ENCODE assay signal across 8 mouse cellular contexts in genomic region chr11:20531992-20532881, GRCm38 (mm10). TPM values are rescaled to one million over a fixed set of nuclear protein-coding genes. Genes with fewer than 3 reads are reported as not detected.
DNase-seq lines count a peak whose midpoint lies in the region; ATAC-seq and TF ChIP-seq lines count a peak whose summit lies in the region.

No protein-coding gene starts in this region.

- intact Hi-C loops in heart, postnatal 25 days (cut with DNase I): loop anchor here (5.0 kb wide), 1 partner anchor 75 kb away; no protein-coding TSS in a partner anchor

- TF ChIP-seq CTCF in G1E (IDR thresholded peaks at IDR 0.05; ENCODE audit: low read depth, low read length): no peak
- peak; percentile 29 for TF ChIP-seq CTCF in lung, postnatal 0 days (IDR thresholded peaks at IDR 0.05)
- TF ChIP-seq CTCF in olfactory bulb, adult 2 months (IDR thresholded peaks at IDR 0.05; ENCODE audit: insufficient read depth, low read depth, low read length): no peak

- H3K4me2 ChIP-seq in forebrain, embryonic 13.5 days: peak overlapping the region; percentile 85
- peak overlapping the region; percentile 94 for H3K4me2 ChIP-seq in lung, postnatal 0 days (replicated peaks; ENCODE audit: low read depth, low read length)

- peak overlapping the region; percentile 42 for H3K27ac ChIP-seq in brown adipose tissue, adult 24 weeks (replicated peaks; ENCODE audit: low read depth, low read length)
- H3K27ac ChIP-seq in forebrain, embryonic 13.5 days: no peak overlapping the region
- H3K27ac ChIP-seq in lung, postnatal 0 days (ENCODE audit: low read length): peak overlapping the region; percentile 82
- H3K27ac ChIP-seq in olfactory bulb, adult 2 months (ENCODE audit: insufficient read depth, low read depth, low read length): peak overlapping the region; percentile 77

- peaks cover 11% of the 10 kb centered on the region for H3K27me3 ChIP-seq in G1E (ENCODE audit: insufficient read depth, low read length)
- no peaks in the 10 kb centered on the region for H3K27me3 ChIP-seq in forebrain, embryonic 13.5 days
- H3K27me3 ChIP-seq in lung, postnatal 0 days (replicated peaks; ENCODE audit: insufficient read depth, low read length): no peaks in the 10 kb centered on the region

- TF ChIP-seq EP300 in lung, postnatal 0 days (IDR thresholded peaks at IDR 0.05): no peak

- H3K4me3 ChIP-seq in G1E (ENCODE audit: low read depth, low read length): peak overlapping the region; percentile 70
- H3K4me3 ChIP-seq in brown adipose tissue, adult 24 weeks (ENCODE audit: insufficient read depth, low read depth, low read length): peak overlapping the region; percentile 64
- peak overlapping the region; percentile 52 for H3K4me3 ChIP-seq in forebrain, embryonic 13.5 days
- peak overlapping the region; percentile 55 for H3K4me3 ChIP-seq in lung, postnatal 0 days (ENCODE audit: low read depth, low read length)
- H3K4me3 ChIP-seq in olfactory bulb, adult 2 months (ENCODE audit: insufficient read depth, low read depth, low read length): peak overlapping the region; percentile 51

- under 1% methylated on average over 30 of the region's 42 CpGs for WGBS in forebrain, embryonic 13.5 days
- WGBS in lung, postnatal 0 days: under 1% methylated on average over 35 of the region's 42 CpGs
- under 1% methylated on average over 42 of the region's 42 CpGs for WGBS in olfactory bulb, adult 2 months

- peak; percentile 25 for DNase-seq in G1E (ENCODE audit: low spot score)
- peak; percentile 24 for DNase-seq in heart, postnatal 25 days (ENCODE audit: low spot score)
- DNase-seq in layer of hippocampus, adult 18-20 months (ENCODE audit: low spot score in 2 of 2): peak; percentile 20 to 37
- DNase-seq in lung, postnatal 0 days (ENCODE audit: low spot score): peak; percentile 94
- peak; percentile 33 for DNase-seq in urinary bladder, adult 2 months (ENCODE audit: low spot score)

- H3K9ac ChIP-seq in forebrain, embryonic 13.5 days: peak overlapping the region; percentile 74
- peak overlapping the region; percentile 50 for H3K9ac ChIP-seq in lung, postnatal 0 days (replicated peaks; ENCODE audit: low read depth)

- no peak for TF ChIP-seq POLR2A in olfactory bulb, adult 2 months (IDR thresholded peaks at IDR 0.05; ENCODE audit: insufficient read depth, low read depth, low read length)

- H3K9me3 ChIP-seq in G1E (replicated peaks): no peaks in the 10 kb centered on the region
- no peaks in the 10 kb centered on the region for H3K9me3 ChIP-seq in forebrain, embryonic 13.5 days (replicated peaks)
- H3K9me3 ChIP-seq in lung, postnatal 0 days (ENCODE audit: low read length): no peaks in the 10 kb centered on the region

- ATAC-seq in G1E (ENCODE audit: extremely low read depth, insufficient number of reproducible peaks, low FRiP score, poor library complexity, severe bottlenecking): no peak; the same call in 1 of the 2 replicates
- peak; percentile 88 for ATAC-seq in forebrain, embryonic 13.5 days
- ATAC-seq in lung, postnatal 0 days: peak; percentile 91

- H3K36me3 ChIP-seq in G1E (replicated peaks): no peaks in the 10 kb centered on the region
- no peaks in the 10 kb centered on the region for H3K36me3 ChIP-seq in forebrain, embryonic 13.5 days (ENCODE audit: poor library complexity, severe bottlenecking)
- no peaks in the 10 kb centered on the region for H3K36me3 ChIP-seq in lung, postnatal 0 days (ENCODE audit: insufficient read depth, low read length)

- peaks cover 15% of the 10 kb centered on the region for H3K4me1 ChIP-seq in G1E (ENCODE audit: insufficient read depth, low read depth, low read length)
- no peaks in the 10 kb centered on the region for H3K4me1 ChIP-seq in brown adipose tissue, adult 24 weeks (ENCODE audit: control insufficient read depth, insufficient read depth, insufficient read length, low read length)
- peaks cover 9% of the 10 kb centered on the region; the same call in 1 of the 2 replicates for H3K4me1 ChIP-seq in forebrain, embryonic 13.5 days
- no peaks in the 10 kb centered on the region for H3K4me1 ChIP-seq in lung, postnatal 0 days (ENCODE audit: insufficient read depth, low read depth, low read length)
- 0 out of 2 replicates have a peak, but pooled peaks cover 2% of the 10 kb centered on the region for H3K4me1 ChIP-seq in olfactory bulb, adult 2 months (ENCODE audit: control insufficient read depth, insufficient read depth, low read length)

RNA-seq across cellular contexts. Expression of gene Sertad2, which starts 10.8 kb away (rescaled TPM):
- total RNA-seq in G1E (2014; fragmentation: Nextera tagmentation) (17.6 and 30.8 TPM in 2 replicates), G1E (2017) (8.4 and 9.2 TPM in 2 replicates)
- polyA plus RNA-seq in G1E (2012): 21.4 and 22.2 TPM in 2 replicates
- 4.5 and 4.8 TPM in 2 replicates for polyA plus RNA-seq in brown adipose tissue, adult 24 weeks (2012; ENCODE audit: insufficient read depth, insufficient read length, missing spikeins)
- polyA plus RNA-seq in forebrain, embryonic 13.5 days (2015; fragmentation: Nextera tagmentation; extraction: Ambion mirVana): 35.2 and 41.8 TPM in 2 replicates
- 10 to 100 TPM; 18.0 to 21.5 TPM for total RNA-seq in heart, postnatal 25 days (2021)
- 10 to 100 TPM; 21.9 to 23.6 TPM for total RNA-seq in layer of hippocampus, adult 18-20 months (2021)
- polyA plus RNA-seq in lung, postnatal 0 days (2015; fragmentation: Nextera tagmentation; extraction: Ambion mirVana): 43.6 and 44.9 TPM in 2 replicates
- polyA plus RNA-seq in olfactory bulb, adult 2 months (2012; ENCODE audit: insufficient read depth, insufficient read length, low replicate concordance, missing spikeins): not detected in 2 replicates
- polyA plus RNA-seq in urinary bladder, adult 2 months (2012; rRNA removed): 18.0 and 19.1 TPM in 2 replicates

Comparison
In these comparisons a context has a peak if more than half of its experiments do, and no peak if none do; other contexts are left out.
1. DNase-seq: peak in every context shown above with its lines; median percentile 94 in lung, postnatal 0 days; 33 in urinary bladder, adult 2 months; 28 in layer of hippocampus, adult 18-20 months; 25 in G1E; 24 in heart, postnatal 25 days.